Mouse (Mus musculus) monocyte, adult 2 months (primary cell): ENCODE results near the gene Aftph.

Experiments used
- DNase-seq, 2 experiments: peaks; one replicate each; pipeline ENCODE4 v3.0.0; 2022; ENCODE audit warnings: low spot score in 2 of 2, low read depth in 1 of 2

Gene Aftph

GRCm38 (mm10) chr11:20729403-20729802, 12.0 kb downstream of the Aftph start:
- DNase-seq, result no peak

GRCm38 (mm10) chr11:20728044-20728443, 13.3 kb downstream of the Aftph start:
- DNase-seq, result no peak

GRCm38 (mm10) chr11:20723572-20723971, 17.8 kb downstream of the Aftph start:
- no peak for DNase-seq

GRCm38 (mm10) chr11:20712068-20712671, 29.2 kb downstream of the Aftph start:
- no peak for DNase-seq

- no peak for DNase-seq
Measured at GRCm38 (mm10) chr11:20691000-20691399, 50.4 kb downstream of the Aftph start.

- DNase-seq, result no peak
Measured at GRCm38 (mm10) chr11:20681679-20682078, 59.7 kb downstream of the Aftph start.

GRCm38 (mm10) chr11:20680781-20681180, 60.6 kb downstream of the Aftph start:
- no peak for DNase-seq

GRCm38 (mm10) chr11:20679396-20679795, 62.0 kb downstream of the Aftph start:
- no peak for DNase-seq

- no peak for DNase-seq
Measured at GRCm38 (mm10) chr11:20672513-20672912, 68.9 kb downstream of the Aftph start.

GRCm38 (mm10) chr11:20671789-20672392, 69.5 kb downstream of the Aftph start:
- no peak for DNase-seq

GRCm38 (mm10) chr11:20664878-20665277, 76.5 kb downstream of the Aftph start:
- DNase-seq, result no peak

- no peak for DNase-seq
Measured at GRCm38 (mm10) chr11:20663580-20664198, 77.7 kb downstream of the Aftph start.

GRCm38 (mm10) chr11:20662811-20663210, 78.6 kb downstream of the Aftph start:
- no peak for DNase-seq

GRCm38 (mm10) chr11:20661652-20662051, 79.7 kb downstream of the Aftph start:
- DNase-seq, result peak in 1 of 2 experiments; percentile 11

- DNase-seq, result no peak
Measured at GRCm38 (mm10) chr11:20660111-20661097, 81.0 kb downstream of the Aftph start.

- DNase-seq, result no peak
Measured at GRCm38 (mm10) chr11:20659094-20659493, 82.3 kb downstream of the Aftph start.

GRCm38 (mm10) chr11:20656711-20657057, 84.7 kb downstream of the Aftph start:
- no peak for DNase-seq

GRCm38 (mm10) chr11:20655795-20656710, 85.3 kb downstream of the Aftph start:
- no peak for DNase-seq

GRCm38 (mm10) chr11:20651166-20651565, 90.2 kb downstream of the Aftph start:
- DNase-seq, result no peak

- no peak for DNase-seq
Measured at GRCm38 (mm10) chr11:20650006-20650639, 91.3 kb downstream of the Aftph start.
